ENCODE assay signal across 8 mouse cellular contexts in the genomic region with DNA sequence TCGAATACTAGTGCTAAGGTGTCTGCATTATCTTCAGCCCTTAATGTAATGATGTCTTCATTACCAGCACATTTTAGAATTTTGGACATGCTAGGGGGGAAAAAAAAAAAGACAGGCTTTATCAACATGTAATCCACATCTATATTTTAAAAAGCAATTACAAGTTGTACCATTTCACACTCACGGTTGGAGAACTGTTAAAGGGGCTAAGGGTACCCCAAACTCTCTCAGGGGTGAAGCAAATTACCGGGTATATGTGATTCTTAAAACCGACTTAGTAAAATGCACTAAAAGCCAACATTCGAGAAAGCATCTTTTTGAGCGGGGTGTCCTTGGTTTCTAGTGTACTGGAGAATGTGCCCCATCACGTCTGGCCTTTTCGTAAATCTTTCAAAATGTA. TPM values are rescaled to one million over a fixed set of nuclear protein-coding genes. Genes with fewer than 3 reads are reported as not detected.
DNase-seq lines count a peak whose midpoint lies in the region; ATAC-seq and TF ChIP-seq lines count a peak whose summit lies in the region.

No protein-coding gene starts in this region.

- no peak for ATAC-seq in heart, embryonic 11.5 days (replicated peaks; ENCODE audit: insufficient number of reproducible peaks, low FRiP score, low TSS enrichment)
- no peak for ATAC-seq in forebrain, embryonic 16.5 days
- ATAC-seq in liver, embryonic 16.5 days (ENCODE audit: low read depth) = no peak

- H3K27ac ChIP-seq in heart, embryonic 11.5 days (ENCODE audit: low read depth, low read length) = peak overlapping the region; percentile 82
- no peak overlapping the region for H3K27ac ChIP-seq in forebrain, embryonic 16.5 days (ENCODE audit: low read length)
- peak overlapping the region; percentile 45 for H3K27ac ChIP-seq in liver, embryonic 16.5 days (ENCODE audit: low read length)

- H3K4me3 ChIP-seq in heart, embryonic 11.5 days (ENCODE audit: low read depth, low read length) = peak overlapping the region; percentile 72
- H3K4me3 ChIP-seq in E14TG2a.4 (replicated peaks; ENCODE audit: low read length) = peak overlapping the region; percentile 90
- peak overlapping the region; percentile 74 for H3K4me3 ChIP-seq in forebrain, embryonic 16.5 days (replicated peaks; ENCODE audit: low read length)
- peak overlapping the region; percentile 79 for H3K4me3 ChIP-seq in liver, embryonic 16.5 days (ENCODE audit: low read depth, low read length)

- no peak for TF ChIP-seq CTCF in E14TG2a.4 (conservative IDR thresholded peaks at IDR 0.05; ENCODE audit: low read length)

- H3K9me3 ChIP-seq in heart, embryonic 11.5 days (replicated peaks; ENCODE audit: control insufficient read depth, low read length) = no peaks in the 10 kb centered on the region
- no peaks in the 10 kb centered on the region for H3K9me3 ChIP-seq in E14TG2a.4 (ENCODE audit: low read length)
- H3K9me3 ChIP-seq in forebrain, embryonic 16.5 days (ENCODE audit: control insufficient read depth, low read length) = no peaks in the 10 kb centered on the region
- H3K9me3 ChIP-seq in liver, embryonic 16.5 days (replicated peaks; ENCODE audit: control insufficient read depth, low read length) = no peaks in the 10 kb centered on the region

- WGBS in heart, embryonic 11.5 days (ENCODE audit: insufficient replicate concordance) = 13% methylated on average over 8 of the region's 8 CpGs
- 9% methylated on average over 8 of the region's 8 CpGs for WGBS in forebrain, embryonic 16.5 days
- 5% methylated on average over 8 of the region's 8 CpGs for WGBS in liver, embryonic 16.5 days (ENCODE audit: insufficient replicate concordance)

- no peak for DNase-seq in heart, postnatal 25 days (ENCODE audit: low spot score)
- DNase-seq in cerebellum, adult 8-10 months = no peak
- DNase-seq in gastrocnemius, postnatal 25 days = no peak
- DNase-seq in urinary bladder, postnatal 14 days (ENCODE audit: low spot score) = no peak

- H3K27me3 ChIP-seq in heart, embryonic 11.5 days (ENCODE audit: control insufficient read depth, insufficient read depth, low read length) = no peaks in the 10 kb centered on the region
- H3K27me3 ChIP-seq in E14TG2a.4 (ENCODE audit: insufficient read depth, low read length) = no peaks in the 10 kb centered on the region
- no peaks in the 10 kb centered on the region for H3K27me3 ChIP-seq in forebrain, embryonic 16.5 days (replicated peaks; ENCODE audit: control insufficient read depth, insufficient read depth, low read length)
- no peaks in the 10 kb centered on the region for H3K27me3 ChIP-seq in liver, embryonic 16.5 days (ENCODE audit: control insufficient read depth, insufficient read depth, low read depth, low read length)

- peaks cover 11% of the 10 kb centered on the region; the same call in 1 of the 2 replicates for H3K36me3 ChIP-seq in heart, embryonic 11.5 days (ENCODE audit: control insufficient read depth, insufficient read depth, low read length)
- H3K36me3 ChIP-seq in E14TG2a.4 (ENCODE audit: insufficient read depth, low read length) = peaks cover 56% of the 10 kb centered on the region
- H3K36me3 ChIP-seq in forebrain, embryonic 16.5 days (ENCODE audit: control insufficient read depth, insufficient read depth) = peaks cover 3% of the 10 kb centered on the region
- H3K36me3 ChIP-seq in liver, embryonic 16.5 days (ENCODE audit: control insufficient read depth, insufficient read depth) = peaks cover 30% of the 10 kb centered on the region

- H3K4me2 ChIP-seq in heart, embryonic 11.5 days = peak overlapping the region; percentile 70
- H3K4me2 ChIP-seq in forebrain, embryonic 16.5 days (ENCODE audit: low read length) = peak overlapping the region; percentile 86
- peak overlapping the region; percentile 80 for H3K4me2 ChIP-seq in liver, embryonic 16.5 days (ENCODE audit: low read depth, low read length)

- intact Hi-C loops in heart, postnatal 25 days (cut with DNase I) = loop anchor here (10.0 kb wide), 1 partner anchor 563 kb away; a partner anchor contains a TSS

- H3K4me1 ChIP-seq in heart, embryonic 11.5 days (ENCODE audit: control insufficient read depth, insufficient read depth, low read length) = peaks cover 6% of the 10 kb centered on the region
- H3K4me1 ChIP-seq in E14TG2a.4 (replicated peaks; ENCODE audit: low read depth, low read length) = peaks cover 48% of the 10 kb centered on the region
- peaks cover 28% of the 10 kb centered on the region for H3K4me1 ChIP-seq in forebrain, embryonic 16.5 days (replicated peaks; ENCODE audit: control insufficient read depth, insufficient read depth, low read length)
- H3K4me1 ChIP-seq in liver, embryonic 16.5 days (ENCODE audit: control insufficient read depth, low read depth, low read length) = peaks cover 26% of the 10 kb centered on the region

- peak overlapping the region; percentile 84 for H3K9ac ChIP-seq in heart, embryonic 11.5 days (ENCODE audit: low read depth, low read length)
- H3K9ac ChIP-seq in forebrain, embryonic 16.5 days (replicated peaks; ENCODE audit: low read depth, low read length) = peak overlapping the region; percentile 55
- peak overlapping the region; percentile 75 for H3K9ac ChIP-seq in liver, embryonic 16.5 days (ENCODE audit: low read depth, low read length)

RNA-seq across cellular contexts. Expression of a gene that starts 1.2 kb away (rescaled TPM):
- 209 and 212 TPM in 2 replicates for polyA plus RNA-seq in heart, embryonic 11.5 days (2014; fragmentation: Nextera tagmentation; extraction: Ambion mirVana)
- 10 to 100 TPM; 37.5 to 40.9 TPM for total RNA-seq in heart, postnatal 25 days (2021)
- 164 and 192 TPM in 2 replicates for polyA plus RNA-seq in forebrain, embryonic 16.5 days (2015; fragmentation: Nextera tagmentation; extraction: Ambion mirVana)
- polyA plus RNA-seq in liver, embryonic 16.5 days (2015; fragmentation: Nextera tagmentation; extraction: Ambion mirVana) = 202 and 255 TPM in 2 replicates
- 10 to 100 TPM; 18.4 to 22.9 TPM for total RNA-seq in gastrocnemius, postnatal 25 days (2021)

RNA-seq across cellular contexts. Expression of a gene that starts 4.3 kb away (rescaled TPM):
- polyA plus RNA-seq in heart, embryonic 11.5 days (2014; fragmentation: Nextera tagmentation; extraction: Ambion mirVana) = 42.1 and 44.2 TPM in 2 replicates
- total RNA-seq in heart, postnatal 25 days (2021) = 10 to 100 TPM; 22.6 to 23.9 TPM
- 43.4 and 49.9 TPM in 2 replicates for polyA plus RNA-seq in forebrain, embryonic 16.5 days (2015; fragmentation: Nextera tagmentation; extraction: Ambion mirVana)
- polyA plus RNA-seq in liver, embryonic 16.5 days (2015; fragmentation: Nextera tagmentation; extraction: Ambion mirVana) = 14.8 and 15.0 TPM in 2 replicates
- 10 to 100 TPM; 21.1 to 22.5 TPM for total RNA-seq in gastrocnemius, postnatal 25 days (2021)

RNA-seq across cellular contexts. Expression of a gene that starts 11.0 kb away (rescaled TPM):
- polyA plus RNA-seq in heart, embryonic 11.5 days (2014; fragmentation: Nextera tagmentation; extraction: Ambion mirVana) = 13.0 and 18.5 TPM in 2 replicates
- 10 to 100 TPM; 78.3 to 96.3 TPM for total RNA-seq in heart, postnatal 25 days (2021)
- polyA plus RNA-seq in forebrain, embryonic 16.5 days (2015; fragmentation: Nextera tagmentation; extraction: Ambion mirVana) = 23.0 and 27.9 TPM in 2 replicates
- polyA plus RNA-seq in liver, embryonic 16.5 days (2015; fragmentation: Nextera tagmentation; extraction: Ambion mirVana) = 8.2 and 9.0 TPM in 2 replicates
- total RNA-seq in gastrocnemius, postnatal 25 days (2021) = 10 to 100 TPM; 12.5 to 16.8 TPM
